Mouse (Mus musculus) embryonic fibroblast, embryonic 13.5 days (primary cell): ENCODE measurements around the gene Aak1.

Experiments
- CTCF ChIP-seq: IDR thresholded peaks from 2 replicates; pipeline ENCODE4 v1.5.1; 2011; ENCODE audit warnings: mild to moderate bottlenecking, control low read depth, low read length, moderate library complexity, borderline replicate concordance; ENCODE audit not compliant: insufficient read depth
- POLR2A ChIP-seq: IDR thresholded peaks from 2 replicates; pipeline ENCODE4 v1.6.1; 2011; ENCODE audit warnings: low read depth, mild to moderate bottlenecking, control low read depth, low read length, moderate library complexity

GRCm38 (mm10) chr6:86909881-86910280, 60.6 kb downstream of the Aak1 start:
- no peak for TF ChIP-seq CTCF
- TF ChIP-seq POLR2A: no peak
